ENCODE assay signal across 21 mouse cellular contexts in the genomic region with DNA sequence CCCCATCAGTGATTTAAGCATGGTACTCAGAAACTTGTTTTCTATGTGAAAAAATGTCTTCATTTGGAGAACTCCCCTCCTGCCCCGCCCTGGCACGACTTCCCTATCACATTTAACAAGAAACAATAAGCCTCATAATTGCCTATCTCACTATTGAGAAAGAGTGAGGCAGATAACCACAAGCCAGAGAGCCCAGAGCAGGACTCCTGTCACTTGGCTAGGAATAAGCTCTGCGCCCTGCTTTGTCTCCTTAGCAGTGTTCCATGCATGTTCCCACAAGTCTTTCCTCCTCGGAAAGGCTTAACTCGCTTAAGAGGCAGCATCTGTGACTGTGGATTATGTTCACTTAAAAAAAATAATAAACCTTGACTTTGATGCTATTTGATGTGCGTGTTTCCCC.
DNase-seq lines count a peak whose midpoint lies in the region; ATAC-seq lines count a peak whose summit lies in the region.
"Had no signal": no experiment of that assay in that cellular context is flagged by ENCODE, and none has a peak within 500 bp of the region (broad histone marks: within the 10 kb centered on the region; RNA-seq: fewer than 3 reads in every experiment).

No protein-coding gene starts in this region.

- no peak overlapping the region for H3K4me2 ChIP-seq in midbrain, embryonic 11.5 days
- H3K4me2 ChIP-seq: embryonic facial prominence, embryonic 13.5 days; forebrain, embryonic 13.5 days; heart, embryonic 11.5 days; heart, embryonic 15.5 days; hindbrain, embryonic 13.5 days; intestine, embryonic 15.5 days had no signal

- DNase-seq in heart, adult 11 months: peak; percentile 73
- DNase-seq in heart, embryonic 10.5 days (ENCODE audit: low spot score): no peak
- DNase-seq in midbrain, embryonic 11.5 days (ENCODE audit: low spot score, missing footprints): peak; percentile 78
- no peak for DNase-seq in midbrain, embryonic 10.5 days (ENCODE audit: low spot score)
- no peak for DNase-seq in MN1 (ENCODE audit: low spot score)
- DNase-seq: adrenal gland, adult 8-10 months; adrenal gland, postnatal 36 days; cerebellum, adult 11-12 months; cerebellum, adult 9-10 months; gastrocnemius, adult 2 months; gastrocnemius, postnatal 25 days; heart, adult 18-20 months; heart, postnatal 14 days had no signal

- H3K27me3 ChIP-seq in heart, embryonic 10.5 days (ENCODE audit: insufficient read depth, poor library complexity, severe bottlenecking): no peaks in the 10 kb centered on the region
- no peaks in the 10 kb centered on the region for H3K27me3 ChIP-seq in midbrain, embryonic 11.5 days (ENCODE audit: control insufficient read depth, insufficient read depth, low read length)
- H3K27me3 ChIP-seq in midbrain, embryonic 10.5 days (ENCODE audit: low read depth, poor library complexity, severe bottlenecking): no peaks in the 10 kb centered on the region
- H3K27me3 ChIP-seq: embryonic facial prominence, embryonic 13.5 days; forebrain, embryonic 13.5 days; heart, embryonic 15.5 days; hindbrain, embryonic 13.5 days; intestine, embryonic 15.5 days had no signal

- no peaks in the 10 kb centered on the region for H3K9me3 ChIP-seq in heart, embryonic 10.5 days
- H3K9me3 ChIP-seq in midbrain, embryonic 11.5 days (ENCODE audit: control insufficient read depth, low read length): no peaks in the 10 kb centered on the region
- no peaks in the 10 kb centered on the region for H3K9me3 ChIP-seq in midbrain, embryonic 10.5 days (replicated peaks)
- H3K9me3 ChIP-seq: embryonic facial prominence, embryonic 13.5 days; forebrain, embryonic 13.5 days; heart, embryonic 15.5 days; hindbrain, embryonic 13.5 days; intestine, embryonic 15.5 days had no signal

- no peak overlapping the region for H3K27ac ChIP-seq in heart, embryonic 10.5 days
- H3K27ac ChIP-seq in midbrain, embryonic 11.5 days (ENCODE audit: low read depth, low read length): no peak overlapping the region
- no peak overlapping the region for H3K27ac ChIP-seq in midbrain, embryonic 10.5 days (replicated peaks)
- H3K27ac ChIP-seq: embryonic facial prominence, embryonic 13.5 days; forebrain, embryonic 13.5 days; gastrocnemius, adult 2 months; heart, embryonic 15.5 days; hindbrain, embryonic 13.5 days; intestine, embryonic 15.5 days had no signal

- H3K9ac ChIP-seq in midbrain, embryonic 11.5 days (ENCODE audit: low read length): no peak overlapping the region
- H3K9ac ChIP-seq: embryonic facial prominence, embryonic 13.5 days; forebrain, embryonic 13.5 days; heart, embryonic 15.5 days; hindbrain, embryonic 13.5 days; intestine, embryonic 15.5 days had no signal

- WGBS in heart, embryonic 10.5 days: 73% methylated on average over 6 of the region's 6 CpGs
- WGBS in midbrain, embryonic 11.5 days: 80% methylated on average over 6 of the region's 6 CpGs
- 85% methylated on average over 6 of the region's 6 CpGs for WGBS in midbrain, embryonic 10.5 days

- H3K36me3 ChIP-seq in heart, embryonic 10.5 days: no peaks in the 10 kb centered on the region
- no peaks in the 10 kb centered on the region for H3K36me3 ChIP-seq in midbrain, embryonic 11.5 days (ENCODE audit: control insufficient read depth, insufficient read depth, low read length)
- H3K36me3 ChIP-seq in midbrain, embryonic 10.5 days: no peaks in the 10 kb centered on the region
- H3K36me3 ChIP-seq: embryonic facial prominence, embryonic 13.5 days; heart, embryonic 15.5 days; hindbrain, embryonic 13.5 days; intestine, embryonic 15.5 days had no signal

- no peak overlapping the region for H3K4me3 ChIP-seq in heart, embryonic 10.5 days
- H3K4me3 ChIP-seq in midbrain, embryonic 11.5 days (ENCODE audit: low read depth, low read length): no peak overlapping the region
- no peak overlapping the region for H3K4me3 ChIP-seq in midbrain, embryonic 10.5 days
- H3K4me3 ChIP-seq: embryonic facial prominence, embryonic 13.5 days; forebrain, embryonic 13.5 days; gastrocnemius, adult 2 months; heart, embryonic 15.5 days; hindbrain, embryonic 13.5 days; intestine, embryonic 15.5 days had no signal

- H3K4me1 ChIP-seq in heart, embryonic 10.5 days: no peaks in the 10 kb centered on the region
- H3K4me1 ChIP-seq in midbrain, embryonic 11.5 days (ENCODE audit: control insufficient read depth, insufficient read depth, low read length): no peaks in the 10 kb centered on the region
- peaks cover 6% of the 10 kb centered on the region; the same call in 1 of the 2 replicates for H3K4me1 ChIP-seq in midbrain, embryonic 10.5 days
- H3K4me1 ChIP-seq: embryonic facial prominence, embryonic 13.5 days; heart, embryonic 15.5 days; hindbrain, embryonic 13.5 days; intestine, embryonic 15.5 days had no signal

- no peak for ATAC-seq in midbrain, embryonic 11.5 days (ENCODE audit: low FRiP score)
- peak; percentile 89 for ATAC-seq in granulocyte monocyte progenitor cell, adult 5-6 weeks (replicated peaks; ENCODE audit: poor library complexity, severe bottlenecking)
- ATAC-seq in monocyte, adult 5-6 weeks (replicated peaks; ENCODE audit: insufficient number of reproducible peaks, low FRiP score, low TSS enrichment, poor library complexity, severe bottlenecking): peak; percentile 59
- ATAC-seq: forebrain, embryonic 13.5 days; intestine, embryonic 15.5 days had no signal

Comparison
In these comparisons a context has a peak if more than half of its experiments do, and no peak if none do; other contexts are left out.
1. DNase-seq: peak in heart, adult 11 months (single experiment) and midbrain, embryonic 11.5 days (single experiment); none in heart, embryonic 10.5 days (single experiment), midbrain, embryonic 10.5 days (single experiment) and MN1 (single experiment).